Mouse (Mus musculus) thymus, adult 2 months (tissue): Measurements from ENCODE around the gene Nfyc. TPM values are rescaled to one million over a fixed set of nuclear protein-coding genes. Genes with fewer than 3 reads are reported as not detected.
A peak's percentile ranks its signal among the peaks of the same experiment; 100 is the strongest.

Experiments used
- DNase-seq: peaks from one replicate; pipeline ENCODE4 v3.0.0; 2021
- H3K27ac ChIP-seq: fragments of 200-500 bp; 2 replicates; pipeline ENCODE4 v1.5.1; 2012; ENCODE audit warnings: low read length, control low read depth; ENCODE audit not compliant: control insufficient read depth, insufficient read depth
- H3K27me3 ChIP-seq: fragments of 200-500 bp; 2 replicates; pipeline ENCODE4 v1.6.1; 2012; ENCODE audit warnings: mild to moderate bottlenecking, low read length, moderate library complexity, mixed read lengths; ENCODE audit not compliant: control insufficient read depth, insufficient read depth
- H3K36me3 ChIP-seq: fragments of 200-500 bp; 2 replicates; pipeline ENCODE4 v1.6.1; 2012; ENCODE audit warnings: mild to moderate bottlenecking, low read length, moderate library complexity; ENCODE audit not compliant: control insufficient read depth, insufficient read depth
- H3K4me1 ChIP-seq: fragments of 200-500 bp; replicated peaks from 2 replicates; pipeline ENCODE4 v1.6.1; 2012; ENCODE audit warnings: low read length; ENCODE audit not compliant: control insufficient read depth, insufficient read depth
- H3K4me3 ChIP-seq: fragments of 200-500 bp; 2 replicates; pipeline ENCODE4 v1.5.1; 2012; ENCODE audit warnings: mild to moderate bottlenecking, low read length, control low read depth, moderate library complexity; ENCODE audit not compliant: control insufficient read depth, insufficient read depth
- CTCF ChIP-seq: fragments of 200-500 bp; IDR thresholded peaks from 2 replicates; pipeline ENCODE4 v1.5.1; 2012; ENCODE audit warnings: mild to moderate bottlenecking, control low read depth, low read length, moderate library complexity, borderline replicate concordance; ENCODE audit not compliant: control insufficient read depth, poor library complexity, insufficient read depth; ENCODE audit errors: extremely low read depth
- POLR2A ChIP-seq: fragments of 200-500 bp; IDR thresholded peaks from 2 replicates; pipeline ENCODE4 v1.6.1; 2012; ENCODE audit warnings: mild to moderate bottlenecking, low read length, control low read depth, moderate library complexity; ENCODE audit not compliant: control insufficient read depth, poor library complexity, insufficient read depth; ENCODE audit errors: extremely low read depth
- WGBS: fragments of 180-500 bp; shearing (Covaris S2); methylation state at CpG from one replicate; pipeline ENCODE4 v1.1.7; 2018; 5-methylcytosine and 5-hydroxymethylcytosine counted together
- polyA plus RNA-seq: library from polyadenylated mRNA; depleted of rRNA; stranded (reverse); fragments of >200 nt; gene quantifications from 2 replicates; pipeline ENCODE4 v1.2.3, GENCODE M21; 2012

Gene Nfyc
- polyA plus RNA-seq, 1 experiment: 354 TPM

DNA sequence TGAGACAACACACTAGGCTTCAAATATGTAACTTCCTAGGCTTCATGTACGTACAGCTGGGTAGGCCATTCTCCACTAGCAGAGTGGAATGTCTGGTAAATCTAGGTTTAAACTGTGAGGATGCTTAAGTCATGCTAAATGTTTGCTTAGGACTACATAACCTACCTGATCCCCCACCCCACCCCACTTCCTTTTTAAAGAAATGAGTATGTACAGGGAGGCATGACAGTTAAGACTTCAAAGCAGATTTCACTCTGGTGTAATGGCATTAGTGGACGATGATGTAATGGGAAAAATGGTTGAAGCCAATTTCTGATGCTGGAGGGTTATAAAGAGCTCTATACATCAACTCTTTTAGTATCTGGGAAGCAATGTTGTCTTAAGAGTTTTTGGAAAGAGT is 38.5 kb downstream of the Nfyc start:
- 94% methylated on average over 2 of the region's 2 CpGs for WGBS
- peaks cover 24% of the 10 kb centered on the region for H3K36me3 ChIP-seq
- no peak for TF ChIP-seq CTCF
- no peak for TF ChIP-seq POLR2A
- H3K27me3 ChIP-seq: no peaks in the 10 kb centered on the region
- H3K27ac ChIP-seq: no peak overlapping the region
- H3K4me1 ChIP-seq: no peaks in the 10 kb centered on the region
- DNase-seq: no peak
- H3K4me3 ChIP-seq: no peak overlapping the region

- H3K36me3 ChIP-seq: peaks cover 42% of the 10 kb centered on the region
- no peak for DNase-seq
- TF ChIP-seq POLR2A (no peak), CTCF (no peak)
- no peaks in the 10 kb centered on the region for H3K4me1 ChIP-seq
- no peak overlapping the region for H3K27ac ChIP-seq
- no peaks in the 10 kb centered on the region for H3K27me3 ChIP-seq
- no peak overlapping the region for H3K4me3 ChIP-seq
- 98% methylated on average over 4 of the region's 4 CpGs for WGBS
These were observed 41.3 kb downstream of the Nfyc start for GRCm38 (mm10) chr4:120790027-120790426.

GRCm38 (mm10) chr4:120755801-120756200 is 75.6 kb downstream of the Nfyc start:
- Histone ChIP-seq H3K36me3 (peaks cover 30% of the 10 kb centered on the region), H3K27me3 (no peaks in the 10 kb centered on the region), H3K4me3 (no peak overlapping the region), H3K4me1 (no peaks in the 10 kb centered on the region), H3K27ac (no peak overlapping the region)
- WGBS: 95% methylated on average over 5 of the region's 5 CpGs
- no peak for DNase-seq
- no peak for TF ChIP-seq CTCF

DNA sequence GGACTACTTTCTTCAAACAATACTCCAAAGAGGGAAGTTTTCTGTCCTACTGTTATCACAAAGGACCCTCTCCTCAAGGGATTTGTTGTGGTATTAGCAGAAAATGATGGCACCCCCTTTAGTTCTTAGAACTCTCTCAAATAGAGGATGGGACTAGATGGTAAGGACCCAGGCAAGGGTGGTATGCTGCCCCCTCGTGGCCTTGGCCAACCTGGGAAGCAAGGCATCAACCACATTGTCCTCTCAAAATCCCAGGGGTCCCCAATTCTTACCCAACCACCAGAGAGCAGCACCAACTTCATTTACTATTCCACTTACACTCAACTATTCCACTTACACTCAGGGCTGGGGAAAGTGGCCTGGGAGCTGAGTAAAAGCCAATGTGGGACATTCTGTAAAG is 76.1 kb downstream of the Nfyc start:
- peak; percentile 80; the same call in 1 of the 2 replicates for TF ChIP-seq CTCF
- no peak for TF ChIP-seq POLR2A

GRCm38 (mm10) chr4:120749601-120750000 is 81.8 kb downstream of the Nfyc start:
- 75% methylated on average over 2 of the region's 2 CpGs for WGBS
- TF ChIP-seq POLR2A (no peak), CTCF (no peak)
- H3K36me3 ChIP-seq: no peaks in the 10 kb centered on the region
- no peak overlapping the region for H3K4me3 ChIP-seq
- no peak overlapping the region for H3K27ac ChIP-seq
- peaks cover 12% of the 10 kb centered on the region; the same call in 1 of the 2 replicates for H3K27me3 ChIP-seq
- DNase-seq: no peak
- H3K4me1 ChIP-seq: no peaks in the 10 kb centered on the region

More for the DNA sequence above, 76.1 kb downstream of the Nfyc start:
- peak; percentile 76 for DNase-seq
- Histone ChIP-seq H3K27me3 (no peaks in the 10 kb centered on the region), H3K4me3 (no peak overlapping the region), H3K36me3 (peaks cover 26% of the 10 kb centered on the region), H3K4me1 (no peaks in the 10 kb centered on the region), H3K27ac (no peak overlapping the region)
- WGBS: 0% methylated on average over 1 of the region's 1 CpGs

DNA sequence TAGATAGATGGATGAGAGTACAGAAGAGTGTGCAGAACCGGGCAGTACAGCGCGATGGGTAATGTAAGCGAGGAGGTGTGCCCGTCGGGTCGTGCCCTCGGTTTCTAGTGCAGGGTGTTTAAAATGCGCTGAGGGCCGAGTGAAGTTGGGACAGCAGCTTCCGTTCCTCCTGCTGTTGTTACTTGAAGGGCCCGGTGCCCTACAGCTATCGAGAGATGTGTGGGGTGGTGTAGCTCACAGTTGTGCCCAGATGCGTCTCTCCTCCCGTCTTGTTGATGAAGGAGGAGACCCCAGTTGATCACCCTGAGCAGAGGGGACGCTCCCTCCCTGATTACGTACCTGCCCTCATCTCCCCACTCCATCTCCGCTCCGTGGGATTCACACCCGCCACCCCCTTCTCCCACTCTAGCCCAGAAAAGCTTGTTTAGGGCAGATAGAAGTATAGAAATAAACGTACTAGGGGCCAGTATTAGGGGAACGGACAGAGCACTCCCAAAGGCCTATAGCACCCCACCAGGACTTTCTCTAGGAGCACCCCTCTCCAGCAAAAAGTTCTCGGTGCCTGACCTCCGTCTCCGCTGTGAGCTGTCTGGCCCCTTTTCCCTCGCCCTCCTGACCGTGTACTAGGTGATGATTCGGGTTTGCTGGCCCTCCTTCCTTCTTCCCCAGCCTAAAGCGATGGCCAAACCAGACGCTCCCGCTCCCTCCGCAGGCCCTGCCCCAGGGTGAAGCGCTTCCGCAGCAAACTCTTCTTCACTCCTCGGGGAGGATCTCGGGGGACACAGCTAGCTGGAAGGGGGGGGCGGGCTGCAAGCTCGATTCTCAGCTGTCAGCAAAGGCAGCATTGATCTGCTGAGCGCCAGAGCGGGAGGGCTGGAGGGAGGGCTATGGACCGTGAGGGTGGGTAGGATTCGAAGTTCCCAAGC is 83.2 kb downstream of the Nfyc start, which contains the start of gene Kcnq4:
Kcnq4 (minus strand) TSS at position 672 of the 926 bp plus-strand sequence.
- H3K27me3 ChIP-seq: peaks cover 12% of the 10 kb centered on the region; the same call in 1 of the 2 replicates
- no peak within 1 kb of the TSS for H3K27ac ChIP-seq
- H3K4me3 ChIP-seq: no peak within 1 kb of the TSS
- H3K4me1 ChIP-seq: no peaks in the 10 kb centered on the region
- 9% methylated on average over 42 of the region's 42 CpGs for WGBS
- no peaks in the 10 kb centered on the region for H3K36me3 ChIP-seq
- TF ChIP-seq POLR2A: no peak
- no peak for TF ChIP-seq CTCF
- DNase-seq: no peak
